Mouse (Mus musculus): Measurements from ENCODE around the gene Smpd2. TPM values are rescaled to one million over a fixed set of nuclear protein-coding genes. Genes with fewer than 3 reads are reported as not detected.

The Smpd2 gene
- polyA plus RNA-seq (2012; rRNA removed): 41.5 and 52.2 TPM in 2 replicates

- DNase-seq (ENCODE audit: low read depth): peak; percentile 97
- TF ChIP-seq CTCF (IDR thresholded peaks at IDR 0.05; ENCODE audit: borderline replicate concordance, extremely low read depth, insufficient read depth, insufficient read length): no peak
- TF ChIP-seq POLR2A (IDR thresholded peaks at IDR 0.05; ENCODE audit: borderline replicate concordance, extremely low read depth, insufficient read depth, insufficient read length, poor library complexity, severe bottlenecking): 0 out of 2 replicates have a peak, but pooled peaks have one; percentile 6
Measured at GRCm38 (mm10) chr10:41489708-41490517, at the start of gene Smpd2, which contains the start of gene Ppil6. Smpd2 (minus strand) TSS chr10:41490369. Ppil6 (plus strand) TSS chr10:41490439.

DNA sequence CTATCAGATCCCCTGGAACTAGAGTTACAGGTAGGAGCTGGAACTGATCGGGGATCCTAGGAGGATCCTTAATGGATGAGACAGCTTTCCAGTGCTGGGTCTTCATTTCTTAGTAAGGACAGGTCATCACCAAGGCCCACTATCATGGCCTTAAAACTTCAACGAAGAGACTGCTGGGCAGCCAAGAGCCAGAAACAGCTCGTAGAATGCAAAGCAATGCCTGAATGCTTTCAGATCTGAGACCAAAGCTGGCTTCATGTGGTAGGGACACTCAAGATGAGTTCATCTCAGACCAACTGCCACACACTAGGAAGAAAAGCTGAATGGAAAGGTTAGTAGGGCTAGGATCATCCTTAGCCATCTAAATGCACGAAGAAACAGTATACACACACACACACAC lies 48.8 kb upstream of the Smpd2 start:
- DNase-seq (ENCODE audit: low read depth): no peak
- TF ChIP-seq CTCF (IDR thresholded peaks at IDR 0.05; ENCODE audit: borderline replicate concordance, extremely low read depth, insufficient read depth, insufficient read length) (no peak), POLR2A (IDR thresholded peaks at IDR 0.05; ENCODE audit: borderline replicate concordance, extremely low read depth, insufficient read depth, insufficient read length, poor library complexity, severe bottlenecking) (no peak)

DNA sequence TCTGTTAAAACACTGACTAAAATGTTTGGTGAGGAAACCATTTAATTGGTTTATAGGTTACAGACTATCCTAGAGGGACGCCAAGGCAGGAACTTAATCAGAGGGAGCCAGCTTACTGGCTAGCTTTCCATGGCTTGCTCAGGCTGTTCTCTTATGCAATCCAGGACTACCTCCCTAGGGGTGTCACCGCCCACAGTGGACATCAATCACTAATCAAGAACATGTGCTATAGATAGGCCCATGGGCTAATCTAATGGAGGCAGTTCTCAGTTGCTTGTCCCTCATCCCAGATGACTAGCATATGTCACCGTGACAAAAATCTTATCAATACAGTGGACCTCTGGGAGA lies 47.8 kb upstream of the Smpd2 start:
- no peak for DNase-seq (ENCODE audit: low read depth)
- TF ChIP-seq CTCF (IDR thresholded peaks at IDR 0.05; ENCODE audit: borderline replicate concordance, extremely low read depth, insufficient read depth, insufficient read length) (no peak), POLR2A (IDR thresholded peaks at IDR 0.05; ENCODE audit: borderline replicate concordance, extremely low read depth, insufficient read depth, insufficient read length, poor library complexity, severe bottlenecking) (no peak)

GRCm38 (mm10) chr10:41537226-41537982 lies 47.2 kb upstream of the Smpd2 start:
- TF ChIP-seq CTCF (IDR thresholded peaks at IDR 0.05; ENCODE audit: borderline replicate concordance, extremely low read depth, insufficient read depth, insufficient read length) (no peak), POLR2A (IDR thresholded peaks at IDR 0.05; ENCODE audit: borderline replicate concordance, extremely low read depth, insufficient read depth, insufficient read length, poor library complexity, severe bottlenecking) (no peak)

DNA sequence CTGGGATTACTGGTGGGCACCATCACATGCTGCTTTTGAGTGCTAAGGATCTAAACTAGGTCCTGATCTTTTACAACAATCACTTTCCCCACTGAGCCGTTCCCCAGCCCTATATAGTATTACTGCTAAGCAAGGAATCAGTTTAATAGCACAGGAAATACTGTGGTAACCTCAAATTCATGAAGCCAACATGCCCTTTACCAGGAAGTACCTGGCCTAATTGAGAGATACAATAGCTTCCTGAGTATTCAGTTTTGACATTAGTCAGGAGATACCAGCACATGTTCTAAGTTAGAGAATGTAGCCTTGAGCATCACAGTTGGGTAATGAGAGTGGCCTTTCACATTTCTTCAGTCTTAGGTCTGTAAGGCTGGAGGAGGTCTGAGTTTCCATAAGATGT lies 46.5 kb upstream of the Smpd2 start:
- no peak for DNase-seq (ENCODE audit: low read depth)
- TF ChIP-seq POLR2A (IDR thresholded peaks at IDR 0.05; ENCODE audit: borderline replicate concordance, extremely low read depth, insufficient read depth, insufficient read length, poor library complexity, severe bottlenecking) (no peak), CTCF (IDR thresholded peaks at IDR 0.05; ENCODE audit: borderline replicate concordance, extremely low read depth, insufficient read depth, insufficient read length) (no peak)

More at GRCm38 (mm10) chr10:41537226-41537982, 47.2 kb upstream of the Smpd2 start:
- peak; percentile 55 for DNase-seq (ENCODE audit: low read depth)

DNA sequence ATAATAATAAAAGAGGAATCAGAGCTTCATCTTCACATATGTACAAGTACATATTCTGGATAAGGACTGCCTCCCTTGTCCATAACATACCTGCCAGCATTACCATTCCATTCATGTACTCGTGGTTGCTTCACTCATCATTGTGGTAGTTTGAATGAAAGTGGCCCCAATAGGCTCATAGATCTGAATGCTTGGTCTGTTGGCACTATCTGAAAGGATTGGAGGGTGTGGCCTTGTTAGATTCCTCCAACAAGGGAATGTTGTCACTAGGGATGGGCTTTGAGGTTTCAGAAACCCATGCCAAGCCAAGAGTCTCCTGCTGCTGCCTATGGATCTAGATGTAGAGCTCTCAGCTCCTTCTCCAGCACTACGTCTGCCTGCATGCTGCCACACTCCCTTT lies 45.8 kb upstream of the Smpd2 start:
- no peak for TF ChIP-seq CTCF (IDR thresholded peaks at IDR 0.05; ENCODE audit: borderline replicate concordance, extremely low read depth, insufficient read depth, insufficient read length)
- TF ChIP-seq POLR2A (IDR thresholded peaks at IDR 0.05; ENCODE audit: borderline replicate concordance, extremely low read depth, insufficient read depth, insufficient read length, poor library complexity, severe bottlenecking): no peak
- no peak for DNase-seq (ENCODE audit: low read depth)

- no peak for DNase-seq (ENCODE audit: low read depth)
- no peak for TF ChIP-seq CTCF (IDR thresholded peaks at IDR 0.05; ENCODE audit: borderline replicate concordance, extremely low read depth, insufficient read depth, insufficient read length)
- TF ChIP-seq POLR2A (IDR thresholded peaks at IDR 0.05; ENCODE audit: borderline replicate concordance, extremely low read depth, insufficient read depth, insufficient read length, poor library complexity, severe bottlenecking): no peak
Measured at GRCm38 (mm10) chr10:41529972-41530371, 39.8 kb upstream of the Smpd2 start.

- no peak for DNase-seq (ENCODE audit: low read depth)
- TF ChIP-seq CTCF (IDR thresholded peaks at IDR 0.05; ENCODE audit: borderline replicate concordance, extremely low read depth, insufficient read depth, insufficient read length) (no peak), POLR2A (IDR thresholded peaks at IDR 0.05; ENCODE audit: borderline replicate concordance, extremely low read depth, insufficient read depth, insufficient read length, poor library complexity, severe bottlenecking) (no peak)
Measured at GRCm38 (mm10) chr10:41525696-41526095, 35.5 kb upstream of the Smpd2 start.

- DNase-seq (ENCODE audit: low read depth): no peak
- TF ChIP-seq CTCF (IDR thresholded peaks at IDR 0.05; ENCODE audit: borderline replicate concordance, extremely low read depth, insufficient read depth, insufficient read length) (no peak), POLR2A (IDR thresholded peaks at IDR 0.05; ENCODE audit: borderline replicate concordance, extremely low read depth, insufficient read depth, insufficient read length, poor library complexity, severe bottlenecking) (no peak)
Measured at GRCm38 (mm10) chr10:41523386-41523785, 33.2 kb upstream of the Smpd2 start.

DNA sequence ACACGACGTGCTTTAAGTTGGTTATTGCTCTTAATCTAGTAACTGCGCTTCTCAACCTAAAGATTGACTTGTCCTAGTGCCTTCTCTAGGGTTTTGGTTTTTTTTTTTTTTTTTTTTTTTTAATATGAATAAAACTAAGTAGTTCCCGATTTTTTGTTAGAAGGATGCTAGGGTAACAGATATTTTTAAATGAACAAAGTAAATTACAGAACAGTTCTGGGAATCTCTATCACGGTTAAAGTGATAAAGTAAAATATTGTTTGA lies 30.2 kb upstream of the Smpd2 start:
- no peak for DNase-seq (ENCODE audit: low read depth)
- no peak for TF ChIP-seq POLR2A (IDR thresholded peaks at IDR 0.05; ENCODE audit: borderline replicate concordance, extremely low read depth, insufficient read depth, insufficient read length, poor library complexity, severe bottlenecking)
- TF ChIP-seq CTCF (IDR thresholded peaks at IDR 0.05; ENCODE audit: borderline replicate concordance, extremely low read depth, insufficient read depth, insufficient read length): no peak

DNA sequence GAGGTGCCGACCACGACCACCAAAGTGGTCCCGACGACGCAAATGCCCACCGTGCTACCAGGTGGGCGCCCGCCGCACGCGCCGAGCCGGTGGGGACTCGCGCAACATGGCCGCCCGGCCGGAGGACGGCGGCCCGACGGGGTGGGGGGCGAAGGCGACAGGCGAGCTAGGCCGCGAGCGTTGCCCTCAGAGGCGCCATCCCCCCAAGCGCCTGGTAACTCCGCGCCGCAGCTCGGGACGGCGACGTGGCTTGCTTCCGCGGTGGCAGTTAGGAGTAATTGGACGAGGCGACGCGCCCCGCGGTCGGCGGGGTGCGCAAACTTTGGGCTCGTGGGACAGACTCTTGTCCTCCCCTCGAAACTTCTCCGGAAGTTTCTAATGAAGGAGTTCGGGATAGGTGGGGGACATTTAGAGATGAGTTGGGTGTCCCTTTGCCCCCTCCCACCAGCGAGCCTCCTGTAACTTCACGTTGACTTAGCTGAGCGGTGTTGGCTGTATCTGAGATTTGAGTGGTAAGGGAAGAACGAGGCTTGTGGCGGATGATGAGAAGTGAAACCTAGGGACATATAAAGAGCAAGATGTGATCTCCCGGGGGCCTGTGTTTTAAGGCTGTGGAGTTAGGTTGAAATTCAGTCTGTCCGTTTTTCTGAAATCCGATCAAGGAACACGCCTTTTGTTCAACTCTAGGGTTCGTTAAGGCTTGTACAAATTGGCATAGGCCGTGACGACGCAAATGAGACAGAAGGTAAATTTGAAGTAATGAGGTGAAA lies 29.7 kb upstream of the Smpd2 start:
- TF ChIP-seq POLR2A (IDR thresholded peaks at IDR 0.05; ENCODE audit: borderline replicate concordance, extremely low read depth, insufficient read depth, insufficient read length, poor library complexity, severe bottlenecking): no peak
- TF ChIP-seq CTCF (IDR thresholded peaks at IDR 0.05; ENCODE audit: borderline replicate concordance, extremely low read depth, insufficient read depth, insufficient read length): no peak
- DNase-seq (ENCODE audit: low read depth): peak; percentile 68
